Comparison of ENCODE assay signal across 8 mouse cellular contexts in genomic region chr4:140957725-140958124, GRCm38 (mm10). TPM values are rescaled to one million over a fixed set of nuclear protein-coding genes. Genes with fewer than 3 reads are reported as not detected.
DNase-seq lines count a peak whose midpoint lies in the region; ATAC-seq lines count a peak whose summit lies in the region.

No protein-coding gene starts in this region.

- peak overlapping the region; percentile 62 for H3K27ac ChIP-seq in hindbrain, embryonic 12.5 days

- peaks cover 27% of the 10 kb centered on the region for H3K4me1 ChIP-seq in hindbrain, embryonic 12.5 days

- H3K27me3 ChIP-seq in hindbrain, embryonic 12.5 days = no peaks in the 10 kb centered on the region; the same call in 1 of the 2 replicates

- no peaks in the 10 kb centered on the region for H3K36me3 ChIP-seq in hindbrain, embryonic 12.5 days

- peak overlapping the region; percentile 37 for H3K4me3 ChIP-seq in hindbrain, embryonic 12.5 days

- peak overlapping the region; percentile 53 for H3K9ac ChIP-seq in hindbrain, embryonic 12.5 days

- H3K4me2 ChIP-seq in hindbrain, embryonic 12.5 days (replicated peaks) = peak overlapping the region; percentile 71

- 0 out of 2 replicates have a peak, but pooled peaks have one; percentile 12 for ATAC-seq in hindbrain, embryonic 12.5 days (ENCODE audit: low FRiP score)

- H3K9me3 ChIP-seq in hindbrain, embryonic 12.5 days (replicated peaks) = no peaks in the 10 kb centered on the region

- 2% methylated on average over 13 of the region's 13 CpGs for WGBS in hindbrain, embryonic 12.5 days

- DNase-seq in NIH3T3 (ENCODE audit: low read depth) = peak; percentile 73
- DNase-seq in cerebellum, postnatal 14 days = peak; percentile 87 to 88
- DNase-seq in frontal cortex, postnatal 14 days (ENCODE audit: low spot score in 2 of 2) = peak; percentile 70 to 83
- peak; percentile 76 to 78 for DNase-seq in layer of hippocampus, postnatal 36 days
- peak; percentile 74 for DNase-seq in lung, postnatal 36 days
- DNase-seq in retina, postnatal 1 day = peak; percentile 87
- peak; percentile 89 for DNase-seq in thymus, postnatal 4 days

RNA-seq across cellular contexts. Expression of gene Sdhb, which starts 3.3 kb away (rescaled TPM):
- 349 and 383 TPM in 2 replicates for polyA plus RNA-seq in hindbrain, embryonic 12.5 days (2016; fragmentation: Nextera tagmentation; extraction: Ambion mirVana)
- 100 to 1,000 TPM; 175 to 186 TPM for total RNA-seq in layer of hippocampus, postnatal 36 days (2021)

RNA-seq across cellular contexts. Expression of gene Atp13a2, which starts 28.9 kb away (rescaled TPM):
- 110 and 113 TPM in 2 replicates for polyA plus RNA-seq in hindbrain, embryonic 12.5 days (2016; fragmentation: Nextera tagmentation; extraction: Ambion mirVana)
- 100 to 1,000 TPM; 150 to 154 TPM for total RNA-seq in layer of hippocampus, postnatal 36 days (2021)

RNA-seq across cellular contexts. Expression of gene Padi2, which starts 51.6 kb away (rescaled TPM):
- polyA plus RNA-seq in hindbrain, embryonic 12.5 days (2016; fragmentation: Nextera tagmentation; extraction: Ambion mirVana) = 2.6 and 3.7 TPM in 2 replicates
- total RNA-seq in layer of hippocampus, postnatal 36 days (2021) = 10 to 100 TPM; 22.1 to 24.4 TPM

RNA-seq across cellular contexts. Expression of gene Mfap2, which starts 52.5 kb away (rescaled TPM):
- polyA plus RNA-seq in hindbrain, embryonic 12.5 days (2016; fragmentation: Nextera tagmentation; extraction: Ambion mirVana) = 344 and 345 TPM in 2 replicates
- total RNA-seq in layer of hippocampus, postnatal 36 days (2021) = 1 to 10 TPM; 5.7 to 5.8 TPM

Comparison
In these comparisons a context has a peak if more than half of its experiments do, and no peak if none do; other contexts are left out.
1. Peak in every context shown above with its lines: DNase-seq, ATAC-seq, H3K4me3 ChIP-seq and H3K27ac ChIP-seq.